Mouse (Mus musculus) stomach, embryonic 16.5 days (tissue): ENCODE measurements around the gene Hoxc12. TPM values are rescaled to one million over a fixed set of nuclear protein-coding genes. Genes with fewer than 3 reads are reported as not detected.

ENCODE experiments used
- ATAC-seq: fragments of 200-750 bp; cut with Nextera tagmentation; 2 replicates; pipeline ENCODE4 v1.8.0; 2017; ENCODE audit warnings: moderate number of reproducible peaks, moderate TSS enrichment; ENCODE audit not compliant: insufficient read depth, low FRiP score
- H3K27ac ChIP-seq: fragments of 300-500 bp; sonication (generic); 2 replicates; pipeline ENCODE4 v1.5.1; 2014; ENCODE audit warnings: low read length
- H3K27me3 ChIP-seq: fragments of 300-500 bp; sonication (generic); 2 replicates; pipeline ENCODE4 v1.6.1; 2014; ENCODE audit warnings: low read length, control low read depth, mixed read lengths; ENCODE audit not compliant: control insufficient read depth, insufficient read depth
- H3K36me3 ChIP-seq: fragments of 300-500 bp; sonication (generic); 2 replicates; pipeline ENCODE4 v1.6.1; 2014; ENCODE audit warnings: low read length; ENCODE audit not compliant: control insufficient read depth, insufficient read depth
- H3K4me1 ChIP-seq: fragments of 300-500 bp; sonication (generic); 2 replicates; pipeline ENCODE4 v1.6.1; 2014; ENCODE audit warnings: low read length, control low read depth, mixed read lengths; ENCODE audit not compliant: control insufficient read depth, insufficient read depth
- H3K4me2 ChIP-seq: fragments of 300-500 bp; sonication (generic); 2 replicates; pipeline ENCODE4 v1.6.1; 2014; ENCODE audit warnings: low read depth, low read length, mixed read lengths
- H3K4me3 ChIP-seq: fragments of 300-500 bp; sonication (generic); replicated peaks from 2 replicates; pipeline ENCODE4 v1.5.1; 2014; ENCODE audit warnings: mild to moderate bottlenecking, low read length
- H3K9ac ChIP-seq: fragments of 300-500 bp; sonication (generic); 2 replicates; pipeline ENCODE4 v1.6.1; 2014; ENCODE audit warnings: low read length
- H3K9me3 ChIP-seq: fragments of 300-500 bp; sonication (generic); replicated peaks from 2 replicates; pipeline ENCODE4 v1.6.1; 2016; ENCODE audit warnings: low read length, control low read depth; ENCODE audit not compliant: control insufficient read depth
- WGBS: fragments of 180-500 bp; shearing (Covaris S2); extraction: QIAGEN DNeasy Blood & Tissue Kit; methylation state at CpG from one replicate; pipeline ENCODE4 v1.1.7; 2014; 5-methylcytosine and 5-hydroxymethylcytosine counted together
- polyA plus RNA-seq: library from polyadenylated mRNA; unstranded; fragments of >200 nt; fragmentation: Nextera tagmentation; extraction: Ambion mirVana; gene quantifications from 2 replicates; pipeline ENCODE4 v1.2.1, GENCODE M21; 2015

Gene Hoxc12
- polyA plus RNA-seq, 1 experiment from 2014 or later, result not detected

DNA sequence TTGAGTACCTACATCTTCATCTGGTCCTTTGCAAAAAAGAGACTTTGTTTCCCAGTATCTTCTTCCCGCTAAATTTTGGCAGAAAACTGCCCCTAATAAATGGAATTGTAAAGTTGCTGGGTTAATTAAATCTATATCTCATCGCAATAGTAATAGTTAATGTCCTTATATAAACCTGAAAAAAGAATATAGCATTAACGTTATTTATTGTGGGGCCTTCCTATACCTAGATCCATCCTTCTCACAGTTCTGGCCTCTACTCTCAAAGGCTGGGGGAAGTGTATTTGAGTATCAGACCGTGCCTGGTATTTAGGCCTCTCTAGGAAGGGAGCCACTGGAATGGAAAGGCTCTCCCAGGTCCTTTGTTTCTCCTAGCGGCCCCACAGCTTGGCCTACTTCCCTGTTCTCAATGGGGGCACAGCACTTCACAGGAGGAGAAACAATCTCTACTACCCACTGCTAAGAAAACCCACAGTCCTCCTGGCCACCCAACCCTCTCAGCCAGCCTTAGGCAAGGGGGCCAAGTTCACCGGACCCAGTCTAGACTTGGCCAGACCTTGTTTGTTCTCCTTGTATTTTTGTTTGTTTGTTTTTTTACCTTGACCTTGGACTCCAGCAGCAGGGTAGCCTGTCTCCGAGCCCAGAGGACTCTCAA is 17.8 kb upstream of the Hoxc12 start:
- Histone ChIP-seq H3K9me3 (no peaks in the 10 kb centered on the region), H3K4me3 (no peak overlapping the region), H3K4me1 (peaks cover 3% of the 10 kb centered on the region; the same call in 1 of the 2 replicates), H3K27me3 (peaks cover 92% of the 10 kb centered on the region), H3K36me3 (no peaks in the 10 kb centered on the region), H3K4me2 (no peak overlapping the region), H3K9ac (no peak overlapping the region), H3K27ac (no peak overlapping the region)
- ATAC-seq, result no peak
- WGBS, result 3% methylated on average over 7 of the region's 7 CpGs

DNA sequence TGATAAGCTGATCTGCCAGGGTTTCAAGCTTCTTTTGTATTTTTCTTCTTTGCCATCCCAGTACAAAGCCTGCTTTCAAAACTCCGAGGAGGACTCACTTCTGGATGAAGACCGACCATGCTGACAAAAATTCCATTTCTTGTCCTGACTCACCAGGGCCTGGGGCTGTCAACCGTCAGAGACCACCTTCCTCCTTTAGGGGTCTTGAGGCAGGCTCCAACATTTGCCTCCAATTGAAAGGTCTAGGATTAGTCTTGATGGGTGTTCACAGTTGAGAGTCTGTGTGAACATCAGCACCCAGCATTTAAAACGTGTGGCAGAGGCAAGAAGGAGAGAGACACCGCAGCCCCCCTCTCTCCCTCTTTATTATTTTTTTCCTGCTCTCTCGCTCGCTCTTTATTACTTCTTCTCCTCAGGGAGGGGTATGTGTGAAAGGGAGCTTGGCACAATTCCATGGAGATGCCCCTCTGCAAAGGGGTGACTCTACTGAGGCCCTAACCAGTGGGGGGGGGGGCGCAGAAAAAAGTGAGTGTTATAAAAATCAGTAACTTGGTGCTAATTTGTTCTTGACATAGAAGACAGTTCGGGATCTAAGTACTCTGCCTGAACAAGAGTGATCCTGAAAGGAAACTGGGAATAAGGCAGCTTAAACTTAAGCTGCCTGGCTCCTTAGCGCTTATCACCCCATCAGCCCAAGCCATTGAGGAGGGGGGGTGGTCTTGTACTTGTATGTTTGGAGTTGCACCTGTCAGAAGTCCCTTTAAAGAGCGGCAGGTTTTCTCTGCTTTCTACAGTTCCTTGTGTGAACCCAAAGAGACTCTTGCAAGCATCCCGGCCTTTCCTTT is 17.0 kb upstream of the Hoxc12 start:
- WGBS, result 6% methylated on average over 12 of the region's 12 CpGs
- H3K4me2 ChIP-seq, result no peak overlapping the region
- H3K9me3 ChIP-seq, result no peaks in the 10 kb centered on the region
- H3K27me3 ChIP-seq, result peaks cover 94% of the 10 kb centered on the region
- H3K27ac ChIP-seq, result no peak overlapping the region
- H3K36me3 ChIP-seq, result no peaks in the 10 kb centered on the region
- H3K9ac ChIP-seq, result no peak overlapping the region
- no peak overlapping the region for H3K4me3 ChIP-seq
- peaks cover 3% of the 10 kb centered on the region; the same call in 1 of the 2 replicates for H3K4me1 ChIP-seq
- no peak for ATAC-seq

DNA sequence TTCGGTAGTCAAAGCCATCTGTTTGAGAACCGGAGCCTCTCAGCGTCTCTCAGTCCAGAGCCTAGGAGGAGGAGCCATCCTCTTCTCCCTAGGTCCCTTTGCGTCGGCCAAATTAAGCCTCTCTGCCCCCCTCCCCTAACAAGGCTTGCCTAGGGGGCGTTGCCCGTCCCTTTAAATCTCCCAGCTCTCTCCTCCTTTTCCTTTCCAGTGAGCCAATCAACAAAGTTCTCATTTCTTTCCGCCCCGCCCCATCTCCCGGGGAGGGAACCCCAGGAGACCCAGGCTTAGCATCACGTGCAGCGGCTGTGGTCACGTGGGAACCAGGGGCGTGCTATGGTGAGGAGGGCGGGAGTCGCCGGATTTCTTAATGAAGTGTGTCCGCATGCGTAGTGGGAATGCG is 15.9 kb upstream of the Hoxc12 start:
- H3K9me3 ChIP-seq, result no peaks in the 10 kb centered on the region
- under 1% methylated on average over 20 of the region's 20 CpGs for WGBS
- peak; percentile 50; the same call in 1 of the 2 replicates for ATAC-seq

DNA sequence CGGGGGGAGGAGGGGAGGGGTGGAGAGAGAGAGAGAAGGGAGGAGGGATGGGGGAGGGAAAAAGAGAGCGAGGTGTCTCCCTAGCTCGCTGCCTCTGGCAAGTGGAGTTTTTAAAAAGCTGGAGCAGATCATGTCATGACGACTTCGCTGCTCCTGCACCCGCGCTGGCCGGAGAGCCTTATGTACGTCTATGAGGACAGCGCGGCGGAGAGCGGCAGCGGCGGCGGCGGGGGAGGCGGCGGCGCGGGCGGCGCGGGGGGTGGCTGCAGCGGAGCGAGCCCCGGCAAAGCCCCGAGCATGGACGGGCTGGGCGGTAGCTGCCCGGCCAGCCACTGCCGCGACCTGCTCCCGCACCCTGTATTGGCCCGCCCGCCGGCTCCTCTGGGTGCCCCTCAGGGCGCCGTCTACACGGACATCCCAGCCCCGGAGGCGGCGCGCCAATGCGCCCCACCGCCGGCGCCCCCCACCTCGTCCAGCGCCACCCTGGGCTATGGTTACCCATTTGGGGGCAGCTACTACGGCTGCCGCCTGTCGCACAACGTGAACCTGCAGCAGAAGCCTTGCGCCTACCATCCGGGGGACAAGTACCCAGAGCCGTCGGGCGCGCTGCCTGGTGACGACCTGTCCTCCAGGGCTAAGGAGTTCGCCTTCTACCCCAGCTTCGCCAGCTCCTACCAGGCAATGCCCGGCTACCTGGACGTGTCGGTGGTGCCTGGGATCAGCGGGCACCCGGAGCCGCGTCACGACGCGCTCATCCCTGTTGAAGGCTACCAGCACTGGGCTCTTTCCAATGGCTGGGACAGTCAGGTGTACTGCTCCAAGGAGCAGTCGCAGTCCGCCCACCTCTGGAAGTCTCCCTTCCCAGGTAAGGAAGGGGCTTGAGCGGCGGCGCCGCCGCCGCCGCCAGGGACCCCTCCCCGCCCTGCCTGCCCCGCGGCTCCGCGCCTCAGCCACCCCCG is 15.2 kb upstream of the Hoxc12 start, which contains the start of gene Hoxc13:
Gene Hoxc13, plus strand, starts transcription at position 51 of the 959 bp plus-strand sequence.
- under 1% methylated on average over 87 of the region's 88 CpGs for WGBS

More for the DNA sequence above, 15.9 kb upstream of the Hoxc12 start:
- H3K4me1 ChIP-seq, result peaks cover 3% of the 10 kb centered on the region; the same call in 1 of the 2 replicates
- no peak overlapping the region for H3K9ac ChIP-seq
- H3K4me3 ChIP-seq, result peak overlapping the region; percentile 12; the same call in 1 of the 2 replicates
- H3K4me2 ChIP-seq, result peak overlapping the region; percentile 35
- no peaks in the 10 kb centered on the region for H3K36me3 ChIP-seq
- H3K27ac ChIP-seq, result no peak overlapping the region
- H3K27me3 ChIP-seq, result peaks cover 96% of the 10 kb centered on the region

DNA sequence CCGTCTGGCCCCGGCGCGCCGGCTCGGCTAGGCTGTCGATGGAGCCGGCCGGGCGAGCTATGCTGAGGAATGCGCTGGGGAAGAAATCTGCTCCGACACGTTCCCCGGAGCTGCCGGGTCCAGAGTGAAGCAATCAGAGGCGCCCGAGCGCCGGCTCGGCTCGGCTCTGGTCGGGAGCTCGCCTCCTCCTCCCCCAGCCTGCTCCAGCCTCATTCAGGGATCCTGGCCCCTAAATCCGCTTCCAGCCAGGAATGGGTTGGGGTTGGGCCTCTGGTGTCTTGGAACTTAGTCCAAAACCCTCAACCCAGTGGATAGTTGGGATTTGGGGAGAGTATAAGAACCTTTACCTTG is 14.6 kb upstream of the Hoxc12 start:
- H3K27me3 ChIP-seq, result peaks cover 94% of the 10 kb centered on the region
- no peak overlapping the region for H3K27ac ChIP-seq
- H3K36me3 ChIP-seq, result no peaks in the 10 kb centered on the region
- H3K4me2 ChIP-seq, result no peak overlapping the region
- no peak overlapping the region for H3K4me3 ChIP-seq
- H3K4me1 ChIP-seq, result peaks cover 3% of the 10 kb centered on the region; the same call in 1 of the 2 replicates
- no peak overlapping the region for H3K9ac ChIP-seq
- no peaks in the 10 kb centered on the region for H3K9me3 ChIP-seq
- ATAC-seq, result no peak
- WGBS, result under 1% methylated on average over 24 of the region's 24 CpGs

More for the DNA sequence above, 15.2 kb upstream of the Hoxc12 start, which contains the start of gene Hoxc13:
- Histone ChIP-seq H3K9me3 (no peaks in the 10 kb centered on the region), H3K9ac (no peak within 1 kb of the TSS), H3K27ac (no peak within 1 kb of the TSS), H3K4me2 (peak within 1 kb of the TSS; percentile 35), H3K27me3 (peaks cover 96% of the 10 kb centered on the region), H3K4me3 (peak within 1 kb of the TSS; percentile 12), H3K36me3 (no peaks in the 10 kb centered on the region), H3K4me1 (peaks cover 3% of the 10 kb centered on the region; the same call in 1 of the 2 replicates)
- ATAC-seq, result 0 out of 2 replicates have a peak, but pooled peaks have one; percentile 7

DNA sequence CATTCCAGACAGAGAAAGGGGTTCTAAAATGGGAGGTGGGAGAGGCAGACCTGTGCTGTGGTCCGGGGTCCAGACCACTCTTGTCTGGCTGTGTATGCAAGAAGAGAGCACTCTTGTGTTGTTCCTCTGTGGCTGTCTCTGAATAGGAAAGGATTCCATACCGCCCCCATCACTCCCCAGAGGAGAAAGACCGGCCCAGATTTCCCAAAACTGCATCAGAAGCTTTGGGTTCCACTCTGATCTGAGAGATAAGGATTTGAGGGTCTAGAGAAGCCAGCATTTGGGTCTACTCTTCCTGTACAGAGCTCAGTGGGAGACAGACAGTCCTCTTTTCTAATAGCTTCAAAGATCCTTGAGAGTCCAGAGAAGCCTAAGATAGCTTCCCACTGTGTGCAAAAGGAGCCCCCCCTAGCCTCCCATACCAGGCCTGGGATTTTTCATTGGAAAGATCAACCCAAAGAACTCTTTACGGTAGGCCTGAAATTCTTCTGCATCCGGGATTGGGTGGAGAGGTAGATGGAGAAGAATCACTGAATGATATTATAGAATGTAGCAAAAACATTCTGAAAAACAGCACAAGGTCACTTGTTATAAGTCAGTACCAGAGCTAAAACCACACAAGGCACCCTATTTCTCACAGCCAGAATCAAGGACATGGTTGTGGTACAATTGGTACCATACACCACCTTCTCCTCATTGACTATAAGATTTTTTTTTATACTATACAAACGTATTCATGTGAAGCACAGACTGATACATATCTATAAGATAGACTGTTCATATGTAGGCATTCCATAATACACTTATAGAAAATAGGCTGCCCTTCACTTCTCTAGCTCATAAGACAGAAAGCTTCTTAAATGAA is 13.7 kb upstream of the Hoxc12 start:
- Histone ChIP-seq H3K4me2 (no peak overlapping the region), H3K9me3 (no peaks in the 10 kb centered on the region), H3K4me3 (no peak overlapping the region), H3K4me1 (peaks cover 3% of the 10 kb centered on the region; the same call in 1 of the 2 replicates), H3K9ac (no peak overlapping the region), H3K27me3 (peaks cover 94% of the 10 kb centered on the region), H3K36me3 (no peaks in the 10 kb centered on the region), H3K27ac (no peak overlapping the region)
- 14% methylated on average over 6 of the region's 6 CpGs for WGBS
- no peak for ATAC-seq

DNA sequence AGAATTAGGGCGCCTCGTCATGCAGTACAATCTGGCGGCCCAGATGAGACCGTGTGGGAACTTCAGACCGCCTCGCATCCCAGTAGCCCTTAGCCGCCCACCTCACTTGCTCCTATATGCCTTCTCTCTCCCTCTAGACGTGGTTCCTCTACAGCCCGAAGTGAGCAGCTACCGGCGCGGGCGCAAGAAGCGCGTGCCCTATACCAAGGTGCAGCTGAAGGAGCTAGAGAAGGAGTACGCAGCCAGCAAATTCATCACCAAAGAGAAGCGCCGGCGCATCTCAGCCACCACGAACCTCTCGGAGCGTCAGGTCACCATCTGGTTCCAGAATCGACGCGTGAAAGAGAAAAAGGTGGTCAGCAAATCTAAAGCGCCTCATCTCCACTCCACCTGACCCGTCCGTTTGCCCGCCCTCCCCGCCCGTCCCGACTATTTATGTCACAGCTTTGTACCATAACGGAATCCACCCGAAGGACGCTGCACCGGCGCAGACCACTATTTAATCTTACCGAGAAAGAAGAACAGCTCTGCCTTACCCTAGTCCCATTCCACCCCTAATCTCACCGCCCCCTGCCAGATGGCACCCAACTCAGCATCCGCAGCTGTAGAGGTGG is 9.4 kb upstream of the Hoxc12 start:
- no peak for ATAC-seq
- WGBS, result 2% methylated on average over 40 of the region's 40 CpGs

More for the DNA sequence above, 9.4 kb upstream of the Hoxc12 start:
- H3K27me3 ChIP-seq, result peaks cover 94% of the 10 kb centered on the region
- H3K9me3 ChIP-seq, result no peaks in the 10 kb centered on the region
- H3K9ac ChIP-seq, result no peak overlapping the region
- H3K4me2 ChIP-seq, result no peak overlapping the region
- H3K4me1 ChIP-seq, result no peaks in the 10 kb centered on the region
- H3K4me3 ChIP-seq, result no peak overlapping the region
- no peaks in the 10 kb centered on the region for H3K36me3 ChIP-seq
- no peak overlapping the region for H3K27ac ChIP-seq
